Mouse (Mus musculus) embryonic stem cell, embryonic (primary cell): ENCODE results near the gene Hint2.

Source experiments
- CTCF ChIA-PET, 4 experiments: fragments of 300-600 bp in 2 of 4; fragments of 350-600 bp in 2 of 4; sonication (Branson Sonifier 250); formaldehyde crosslinking; loops; one replicate each; lab custom pipeline; 2022; ENCODE audit warnings: inconsistent platforms in 2 of 4; lab: Charles Lee
- POLR2A ChIA-PET, 4 experiments: fragments of 300-600 bp in 2 of 4; fragments of 350-600 bp in 2 of 4; sonication (Branson Sonifier 250); formaldehyde crosslinking; loops; one replicate each; lab custom pipeline; 2022; ENCODE audit warnings: antibody characterized with exemption in 4 of 4, inconsistent platforms in 1 of 4; lab: Charles Lee

Hint2 gene

DNA sequence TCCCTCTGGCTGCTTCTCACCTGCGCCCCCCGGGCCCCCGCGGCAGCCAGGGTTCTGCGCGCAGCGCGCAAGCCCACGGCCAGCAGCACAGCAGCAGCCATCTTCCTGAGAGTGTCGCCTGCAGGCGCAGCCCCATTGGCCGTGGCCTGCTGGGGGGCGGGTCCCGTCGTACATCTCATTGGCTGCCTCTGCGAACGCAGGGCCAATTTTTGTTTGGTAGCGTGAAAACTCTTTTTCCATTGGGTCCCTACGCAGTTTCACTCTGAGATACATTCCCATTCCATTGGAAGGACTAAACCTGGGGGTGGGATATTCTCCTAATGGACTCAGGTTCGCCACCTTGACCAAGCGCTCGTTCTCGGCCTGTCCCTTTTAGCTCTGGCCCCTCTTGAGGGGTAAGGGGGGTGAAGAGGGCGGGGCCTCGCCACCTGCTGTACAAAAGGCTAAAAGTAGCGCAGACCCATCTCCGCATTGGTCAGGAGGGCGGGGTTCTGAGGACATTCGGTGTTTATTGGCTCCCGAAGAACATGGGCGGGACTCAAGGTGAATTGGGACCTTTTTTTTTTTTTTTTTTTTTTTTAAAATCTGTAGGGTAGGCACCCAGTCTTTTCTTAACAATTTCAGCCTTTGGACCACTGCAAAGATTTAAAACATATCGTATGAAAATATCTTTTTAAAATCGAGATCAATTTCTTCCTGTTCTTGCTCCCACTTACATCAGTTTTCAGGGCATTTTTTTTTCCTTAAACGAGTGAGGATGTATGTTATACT, at the start of gene Hint2:
TSS of gene Hint2 (minus strand) at position 128 of the 771 bp plus-strand sequence.
- ChIA-PET CTCF (interaction anchor here in 3 of 4 experiments (0.6 to 1.9 kb wide), 16 partner anchors 11 to 609 kb away, joined by 3 to 11 read pairs (median 4); no protein-coding TSS in a partner anchor), POLR2A (interaction anchor here in 3 of 4 experiments (0.6 to 2.7 kb wide), 16 partner anchors 9 to 656 kb away, joined by 3 to 14 read pairs (median 4); partner anchors contain the start of genes Creb3 (in 2 of the 3) and Tln1 (in 2 of the 3))

DNA sequence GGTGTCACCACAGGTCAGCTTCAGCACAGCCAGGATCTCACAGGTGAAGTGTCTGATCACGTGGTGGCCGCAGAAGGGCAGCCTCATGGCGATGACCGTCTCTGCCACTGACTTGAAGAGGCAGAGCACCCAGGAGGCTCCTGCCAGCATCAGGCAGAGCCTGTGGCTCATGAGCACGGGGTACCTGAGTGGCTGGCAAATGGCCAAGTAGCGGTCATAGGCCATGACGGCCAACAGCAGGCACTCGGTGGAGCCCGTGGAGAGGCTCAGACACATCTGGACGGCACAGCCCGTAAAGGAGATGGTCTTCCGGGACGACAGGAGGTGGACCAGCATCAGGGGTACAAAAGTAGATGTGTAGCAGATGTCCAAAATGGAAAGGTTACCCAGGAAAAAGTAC, 49.7 kb upstream of the Hint2 start:
- POLR2A ChIA-PET = interaction anchor here in 1 of 4 experiments (1.2 kb wide), 1 partner anchor 14 kb away, joined by 6 read pairs; no protein-coding TSS in a partner anchor
- CTCF ChIA-PET = interaction anchor here in 2 of 4 experiments (0.6 to 1.3 kb wide), 3 partner anchors 76 to 185 kb away, joined by 3 to 4 read pairs (median 3); no protein-coding TSS in a partner anchor

DNA sequence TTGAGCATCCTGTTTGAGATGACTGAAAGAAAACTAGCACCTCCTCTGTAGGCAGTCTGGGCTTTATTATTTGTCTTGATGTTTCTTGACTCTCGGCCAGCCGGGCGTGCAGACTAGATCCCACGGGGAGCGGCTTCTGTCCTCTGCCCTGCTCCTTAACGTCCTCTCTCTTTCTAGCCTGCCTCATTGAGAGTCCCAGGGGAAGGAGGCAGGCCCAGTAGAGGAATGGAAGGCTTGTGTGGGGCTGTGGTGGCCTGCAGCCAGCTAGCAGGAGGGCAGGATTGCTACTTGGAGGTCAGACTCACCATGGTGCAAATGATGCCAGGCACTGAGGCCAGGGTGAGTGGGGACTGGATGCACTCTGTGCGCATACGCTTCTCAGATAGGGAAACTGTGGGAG, 47.6 kb upstream of the Hint2 start:
- CTCF ChIA-PET = interaction anchor here (0.5 to 3.2 kb wide), 32 partner anchors 8 to 565 kb away, joined by 3 to 23 read pairs (median 4); partner anchors contain the start of gene Npr2 (in 1 of the 4)
- POLR2A ChIA-PET = interaction anchor here in 1 of 4 experiments (0.7 kb wide), 1 partner anchor 187 kb away, joined by 3 read pairs; no protein-coding TSS in a partner anchor

DNA sequence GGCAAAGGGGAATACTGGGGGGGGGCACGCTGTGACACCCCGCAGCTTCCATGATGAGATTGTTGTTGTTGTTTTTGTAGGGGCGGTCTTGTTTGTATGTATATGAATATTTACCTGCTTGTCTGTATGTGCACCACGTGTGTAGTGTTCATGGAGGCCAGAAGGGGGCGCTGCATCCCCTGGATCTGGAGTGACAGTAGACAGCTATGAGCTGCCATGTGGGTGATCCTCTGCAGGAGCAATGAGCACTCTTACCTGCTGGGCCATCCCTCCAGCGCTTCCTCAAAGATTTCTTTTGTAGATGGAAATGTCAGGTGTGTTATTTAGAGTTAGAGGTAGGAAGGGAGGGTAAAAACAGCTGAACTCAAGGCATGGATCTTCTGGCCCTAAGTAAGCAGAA, 47.2 kb upstream of the Hint2 start:
- ChIA-PET CTCF (interaction anchor here (0.5 to 3.2 kb wide), 31 partner anchors 8 to 565 kb away, joined by 3 to 23 read pairs (median 4); partner anchors contain the start of gene Npr2 (in 1 of the 4)), POLR2A (no interaction called here)

DNA sequence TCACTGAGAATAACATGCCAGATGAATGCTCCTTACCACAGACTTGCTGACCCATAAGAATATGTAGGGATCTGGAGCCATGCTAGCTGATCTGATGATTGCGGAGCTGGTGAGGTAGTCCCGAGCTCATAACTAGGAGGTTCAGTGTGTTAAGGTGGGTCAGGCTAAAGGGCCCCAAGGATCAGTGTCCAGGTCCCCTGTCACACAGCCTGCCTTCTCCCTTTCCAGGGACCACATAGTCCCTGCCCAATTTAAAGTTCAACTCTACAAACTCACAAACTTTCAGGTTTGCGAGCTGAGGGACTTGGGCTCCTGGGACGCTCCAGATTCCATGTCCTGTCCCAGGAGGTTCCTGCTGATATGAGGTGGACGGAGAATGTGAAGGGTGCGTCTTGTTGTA, 44.4 kb upstream of the Hint2 start, which contains the start of gene Olfr70:
TSS of gene Olfr70 (minus strand) at position 101 of the 400 bp plus-strand sequence.
- ChIA-PET POLR2A (no interaction called here), CTCF (interaction anchor here in 1 of 4 experiments (1.0 kb wide), 1 partner anchor 29 kb away, joined by 3 read pairs; no protein-coding TSS in a partner anchor)

DNA sequence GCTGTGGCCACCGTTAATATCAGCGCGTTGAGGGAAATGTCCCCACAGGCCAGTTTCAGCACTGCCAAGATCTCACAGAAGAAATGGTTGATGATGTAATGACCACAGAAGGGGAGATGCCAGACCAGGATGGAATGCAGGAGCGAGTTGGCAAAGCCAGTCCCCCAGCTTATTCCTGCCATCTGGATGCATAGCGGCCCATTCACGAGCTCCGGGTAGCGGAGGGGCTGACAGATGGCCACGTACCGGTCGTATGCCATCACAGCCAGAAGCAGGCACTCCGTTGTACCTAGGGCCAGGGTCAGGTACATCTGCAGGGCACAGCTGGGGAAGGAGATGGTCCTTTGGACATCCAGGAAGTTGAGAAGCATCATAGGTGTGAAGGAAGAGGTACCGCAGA, 40.3 kb upstream of the Hint2 start:
- ChIA-PET CTCF (interaction anchor here in 3 of 4 experiments (0.6 to 2.5 kb wide), 5 partner anchors 11 to 437 kb away, joined by 3 to 10 read pairs (median 4); no protein-coding TSS in a partner anchor), POLR2A (interaction anchor here in 1 of 4 experiments (1.5 kb wide), 1 partner anchor 8 kb away, joined by 3 read pairs; no protein-coding TSS in a partner anchor)

DNA sequence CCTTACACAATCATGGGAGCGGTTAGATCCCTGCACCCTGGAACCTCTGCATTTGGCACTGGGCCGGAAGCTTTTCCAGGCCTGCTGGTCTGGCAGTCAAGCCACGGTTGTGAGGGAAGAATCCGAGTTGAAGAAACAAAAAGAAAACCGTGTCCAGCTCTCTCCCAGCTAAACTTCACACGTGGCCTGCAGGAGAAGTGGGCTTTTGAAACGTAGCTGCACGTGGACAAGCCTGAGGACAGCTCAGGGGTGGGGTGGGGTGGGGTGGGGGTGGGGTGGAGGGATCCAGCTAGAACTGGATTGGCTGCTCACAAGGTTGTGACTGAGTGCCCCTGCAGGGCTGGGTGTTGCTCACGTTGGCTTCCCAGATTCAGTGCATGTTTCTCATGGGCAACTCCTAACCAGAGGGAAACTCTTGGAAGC, 39.0 kb upstream of the Hint2 start:
- ChIA-PET CTCF (interaction anchor here (0.5 to 2.5 kb wide), 19 partner anchors 8 to 971 kb away, joined by 3 to 10 read pairs (median 3); no protein-coding TSS in a partner anchor), POLR2A (interaction anchor here in 2 of 4 experiments (0.7 to 1.9 kb wide), 7 partner anchors 8 to 48 kb away, joined by 3 to 10 read pairs (median 3); no protein-coding TSS in a partner anchor)

DNA sequence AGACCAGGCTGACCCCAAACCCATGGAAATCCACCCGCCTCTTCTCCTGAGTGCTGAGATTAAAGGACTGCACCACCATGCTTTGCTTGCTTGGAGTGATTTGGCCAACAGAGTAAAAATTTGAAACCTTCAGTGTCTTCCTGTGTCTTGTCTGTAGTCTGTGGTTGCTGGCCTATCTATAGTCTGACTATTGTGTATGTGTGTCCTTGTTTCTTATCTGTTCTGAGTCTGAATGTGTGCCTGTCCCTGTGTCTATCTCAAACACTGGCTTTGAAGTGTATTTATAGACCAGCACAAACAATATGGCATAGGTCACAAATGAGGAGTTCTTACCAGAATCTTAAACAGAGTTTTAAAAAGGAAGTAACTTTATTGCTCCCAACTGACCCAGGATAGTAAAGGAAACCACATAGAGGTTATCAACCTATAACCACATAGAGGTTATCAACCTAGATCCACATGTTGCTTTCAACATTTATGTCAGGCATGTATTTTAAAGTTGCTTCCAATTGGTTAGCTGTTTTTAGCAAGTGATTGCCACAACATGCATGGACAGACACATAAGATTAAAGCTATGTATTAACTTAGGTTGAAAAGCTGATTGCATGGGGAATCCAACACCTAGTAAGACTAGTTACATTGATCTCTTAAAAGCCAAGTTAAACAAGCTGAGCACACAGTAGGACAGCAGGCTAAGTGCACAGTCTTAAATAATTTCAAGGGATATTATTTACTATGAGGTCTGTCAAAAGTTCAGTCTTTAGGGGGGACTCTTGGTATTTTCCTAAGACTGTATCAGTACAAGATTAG, 38.4 kb upstream of the Hint2 start:
- CTCF ChIA-PET = interaction anchor here (0.5 to 2.5 kb wide), 19 partner anchors 9 to 972 kb away, joined by 3 to 10 read pairs (median 4); no protein-coding TSS in a partner anchor
- POLR2A ChIA-PET = interaction anchor here in 2 of 4 experiments (0.7 to 1.9 kb wide), 6 partner anchors 8 to 48 kb away, joined by 3 to 10 read pairs (median 3); no protein-coding TSS in a partner anchor

DNA sequence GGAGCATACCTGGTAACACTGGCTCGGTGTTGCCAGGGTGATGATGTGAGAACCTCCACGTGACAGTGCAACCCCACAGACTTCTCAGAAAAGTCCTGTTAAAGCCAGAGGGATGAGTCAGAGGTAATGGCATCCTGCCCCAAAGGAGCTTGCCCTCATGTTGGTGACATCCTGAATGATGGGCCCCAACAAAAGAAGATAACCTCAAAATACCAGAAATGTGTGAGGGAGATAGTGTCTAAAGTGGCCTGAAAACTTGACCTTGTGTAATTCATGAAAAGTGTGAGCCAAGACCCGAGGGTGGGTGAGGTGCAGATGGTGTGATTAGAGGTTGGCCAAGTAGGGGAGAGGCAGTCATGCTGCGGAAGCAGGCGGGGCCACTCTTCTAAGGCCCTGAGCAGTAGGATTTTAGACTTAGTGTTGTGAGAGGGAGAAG, 37.6 kb upstream of the Hint2 start:
- CTCF ChIA-PET = interaction anchor here in 3 of 4 experiments (0.6 to 1.4 kb wide), 4 partner anchors 10 to 66 kb away, joined by 3 to 5 read pairs (median 4); no protein-coding TSS in a partner anchor
- POLR2A ChIA-PET = interaction anchor here in 1 of 4 experiments (1.2 kb wide), 1 partner anchor 9 kb away, joined by 4 read pairs; no protein-coding TSS in a partner anchor

DNA sequence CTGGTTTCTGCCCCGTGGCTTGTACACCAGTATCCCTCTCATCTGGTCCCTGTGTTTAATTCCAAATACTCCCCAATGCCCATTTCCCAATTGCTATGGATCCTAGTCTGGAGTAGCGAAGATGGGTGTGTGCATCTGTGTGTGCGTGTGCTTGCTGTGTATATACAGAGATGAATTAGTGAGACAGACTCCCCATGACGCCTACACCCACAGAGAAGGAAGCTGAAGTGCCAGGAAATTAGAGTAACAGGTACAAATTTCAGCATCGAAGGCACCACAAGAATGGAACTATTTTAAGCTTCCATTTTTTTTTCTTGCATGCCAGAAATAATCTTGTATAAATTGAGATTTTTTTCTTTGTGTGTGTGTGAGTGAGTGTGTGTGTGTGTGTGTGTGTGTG, 34.8 kb upstream of the Hint2 start:
- CTCF ChIA-PET = interaction anchor here (0.6 to 1.6 kb wide), 5 partner anchors 13 to 54 kb away, joined by 3 to 9 read pairs (median 3); no protein-coding TSS in a partner anchor
- POLR2A ChIA-PET = interaction anchor here in 2 of 4 experiments (0.6 to 1.2 kb wide), 2 partner anchors 56 to 252 kb away, joined by 3 read pairs; no protein-coding TSS in a partner anchor

DNA sequence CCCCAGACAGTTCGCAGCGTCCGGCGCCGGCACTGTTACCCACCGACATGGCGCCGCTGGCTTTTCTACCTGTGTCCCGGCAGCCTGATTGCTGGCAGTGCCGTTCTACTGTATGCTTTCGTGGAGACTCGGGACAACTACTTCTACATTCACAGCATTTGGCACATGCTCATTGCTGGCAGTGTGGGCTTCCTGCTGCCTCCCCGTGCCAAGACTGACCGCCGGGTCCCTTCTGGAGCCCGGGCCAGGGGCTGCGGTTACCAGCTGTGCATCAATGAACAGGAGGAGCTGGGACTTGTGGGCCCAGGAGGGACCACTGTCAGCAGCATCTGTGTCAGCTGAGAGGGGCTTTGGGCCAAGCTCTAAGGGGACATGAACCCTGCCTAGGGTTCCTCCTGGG, 33.8 kb upstream of the Hint2 start:
- ChIA-PET CTCF (interaction anchor here in 3 of 4 experiments (0.9 to 1.2 kb wide), 4 partner anchors 14 to 18 kb away, joined by 3 to 9 read pairs (median 4); no protein-coding TSS in a partner anchor), POLR2A (no interaction called here)

DNA sequence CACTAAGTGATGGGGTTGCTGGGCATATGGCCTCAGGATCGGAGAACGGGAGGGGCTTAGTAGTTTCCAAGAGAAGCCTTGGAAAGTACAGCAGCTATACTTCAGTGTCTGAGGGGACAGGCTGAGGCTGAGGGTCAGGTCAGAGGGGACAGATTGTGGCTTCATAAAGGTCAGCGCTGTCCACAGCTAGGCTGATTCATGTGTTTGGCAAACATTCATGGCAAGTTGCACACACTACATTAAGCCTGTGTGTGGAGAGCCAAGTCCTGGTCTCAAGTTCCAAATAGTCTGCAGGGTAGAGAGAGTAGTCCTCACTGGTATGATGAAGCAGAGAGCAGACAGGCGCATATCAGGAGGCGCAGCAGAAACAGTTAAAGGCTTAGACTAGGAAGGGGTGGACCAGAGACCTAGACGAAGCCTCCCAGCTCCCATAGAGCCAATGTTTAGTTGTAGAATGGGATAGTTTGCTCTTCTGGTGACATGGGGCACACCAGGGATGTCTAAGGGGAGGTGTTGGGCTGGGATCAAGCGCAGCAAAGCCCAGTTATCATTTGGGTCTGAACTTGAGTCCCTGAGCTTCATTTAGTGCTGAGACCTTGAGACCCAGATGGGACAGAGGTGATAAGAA, 23.3 kb upstream of the Hint2 start:
- CTCF ChIA-PET = interaction anchor here in 1 of 4 experiments (0.9 kb wide), 1 partner anchor 8 kb away, joined by 3 read pairs; no protein-coding TSS in a partner anchor

DNA sequence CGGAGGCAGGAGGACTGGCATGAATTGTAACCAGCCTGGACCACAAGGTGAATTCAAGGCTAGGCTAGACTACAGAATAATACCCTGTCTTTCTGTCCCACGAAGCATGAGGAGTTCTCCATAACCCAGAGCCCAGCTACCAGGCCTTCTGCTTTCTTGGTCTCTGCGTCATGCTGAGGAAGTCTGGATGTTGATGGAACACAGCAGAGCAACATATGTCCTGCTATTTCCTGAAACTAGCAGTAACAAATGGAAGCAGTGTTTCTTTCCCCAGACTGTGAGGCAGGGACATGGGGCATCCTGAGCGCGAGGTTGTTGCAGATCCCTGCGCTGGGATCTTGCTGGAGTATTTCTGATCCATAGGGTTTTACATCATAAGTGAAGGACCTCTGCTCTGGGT, 22.3 kb upstream of the Hint2 start:
- ChIA-PET POLR2A (interaction anchor here in 2 of 4 experiments (0.6 to 0.7 kb wide), 2 partner anchors 17 to 196 kb away, joined by 3 to 4 read pairs; no protein-coding TSS in a partner anchor), CTCF (interaction anchor here in 1 of 4 experiments (0.6 kb wide), 1 partner anchor 49 kb away, joined by 3 read pairs; no protein-coding TSS in a partner anchor)

More for the DNA sequence above, 23.3 kb upstream of the Hint2 start:
- POLR2A ChIA-PET = interaction anchor here in 1 of 4 experiments (0.5 kb wide), 1 partner anchor 72 kb away, joined by 3 read pairs; no protein-coding TSS in a partner anchor

DNA sequence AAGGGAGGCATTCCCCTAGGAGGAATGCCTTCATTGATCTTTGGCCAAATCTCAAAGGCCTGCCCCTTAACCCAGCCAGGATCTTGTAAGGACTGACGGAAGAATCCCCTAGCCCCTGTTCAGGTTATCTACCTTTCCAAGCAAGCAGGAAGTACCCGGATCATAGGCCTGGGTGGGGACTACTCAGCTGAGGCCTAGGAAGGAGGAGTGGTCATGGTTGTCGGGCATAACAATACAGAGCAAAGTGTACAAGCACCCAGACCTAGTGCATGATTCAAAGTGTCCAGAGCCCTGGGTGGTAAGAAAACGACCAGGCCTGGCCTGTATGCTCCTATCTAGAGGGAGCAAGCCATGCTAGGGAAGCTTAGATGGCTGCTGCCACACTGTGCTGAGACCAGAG, 19.3 kb upstream of the Hint2 start:
- POLR2A ChIA-PET = interaction anchor here in 3 of 4 experiments (0.5 to 2.0 kb wide), 10 partner anchors 10 to 337 kb away, joined by 3 to 6 read pairs (median 3); partner anchors contain the start of genes Gba2 (in 1 of the 3), Hint2 (in 1 of the 3) and Rgp1 (in 1 of the 3)
- CTCF ChIA-PET = interaction anchor here in 3 of 4 experiments (0.5 to 1.1 kb wide), 6 partner anchors 28 to 925 kb away, joined by 3 to 17 read pairs (median 6); no protein-coding TSS in a partner anchor

DNA sequence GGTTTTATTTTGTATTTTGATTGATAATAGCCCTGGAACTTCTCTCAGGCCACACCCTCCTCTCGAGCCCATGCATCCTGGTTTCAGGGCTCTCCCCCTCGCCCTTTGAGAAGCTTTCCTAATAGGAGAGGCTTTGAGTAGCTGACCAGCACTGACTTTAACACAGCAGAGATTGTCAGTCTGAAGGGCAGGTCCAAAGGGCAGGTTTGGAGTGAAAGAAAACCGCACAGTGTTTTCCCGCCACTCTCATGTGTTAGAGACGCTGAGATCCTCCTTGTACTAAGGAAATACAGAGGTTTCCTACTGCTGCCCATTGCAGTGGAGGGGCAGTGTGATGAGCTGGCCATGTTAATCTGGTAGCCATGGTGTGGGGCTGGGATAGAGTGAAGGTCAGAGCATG, 18.7 kb upstream of the Hint2 start:
- POLR2A ChIA-PET = interaction anchor here in 3 of 4 experiments (0.7 to 2.0 kb wide), 6 partner anchors 13 to 122 kb away, joined by 3 to 6 read pairs (median 4); partner anchors contain the start of genes Gba2 (in 1 of the 3), Hint2 (in 1 of the 3) and Rgp1 (in 1 of the 3)
- CTCF ChIA-PET = interaction anchor here in 2 of 4 experiments (0.5 to 1.1 kb wide), 3 partner anchors 28 to 243 kb away, joined by 5 to 10 read pairs (median 6); no protein-coding TSS in a partner anchor

DNA sequence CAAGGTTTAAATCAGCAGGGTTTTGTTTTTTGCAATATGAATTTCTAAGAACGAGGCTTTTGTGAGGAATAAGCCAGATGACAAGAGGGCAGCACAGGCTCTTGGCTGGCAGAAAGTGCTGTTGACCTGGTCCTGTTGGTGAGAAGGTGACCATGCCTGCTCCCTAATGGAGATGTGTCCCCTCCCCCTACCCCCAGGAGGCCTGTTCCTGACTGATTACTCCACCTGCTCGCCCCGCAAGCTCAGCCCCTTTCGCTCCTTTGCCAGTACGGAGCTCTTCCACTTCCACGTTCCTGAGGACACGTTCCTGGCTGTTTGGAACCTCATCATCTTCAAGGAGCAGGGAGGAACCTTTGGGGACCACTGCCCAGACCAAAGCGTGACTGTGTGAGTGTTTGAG, 17.4 kb upstream of the Hint2 start:
- POLR2A ChIA-PET = interaction anchor here in 2 of 4 experiments (0.6 to 2.1 kb wide), 4 partner anchors 10 to 17 kb away, joined by 3 to 6 read pairs (median 4); partner anchors contain the start of gene Hint2 (in 1 of the 2)
- CTCF ChIA-PET = interaction anchor here in 2 of 4 experiments (1.2 to 2.9 kb wide), 3 partner anchors 30 to 57 kb away, joined by 3 to 23 read pairs (median 5); no protein-coding TSS in a partner anchor
